Mouse (Mus musculus): ENCODE measurements around the gene Il18.

DNA sequence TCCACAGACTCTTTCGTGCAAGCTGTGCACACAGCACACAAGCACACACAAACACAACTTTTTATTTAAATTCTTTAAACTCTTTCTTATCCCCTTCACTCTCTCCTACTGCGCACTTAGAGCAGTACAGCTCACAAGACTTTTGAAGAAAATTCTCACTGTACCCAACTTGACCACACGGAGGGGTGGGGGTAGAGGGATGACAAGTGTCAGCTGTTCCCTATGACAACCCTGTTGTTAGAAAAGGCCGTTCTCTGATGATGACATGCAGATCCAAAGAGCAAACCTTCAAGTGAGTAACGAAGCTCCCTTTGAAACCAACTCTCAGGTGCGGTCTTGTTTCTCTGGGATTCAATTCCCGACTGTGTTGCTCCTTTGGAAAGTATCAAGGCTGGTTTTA, 26.8 kb upstream of the Il18 start:
- TF ChIP-seq NELFE (IDR thresholded peaks at IDR 0.05; ENCODE audit: low read depth, low read length) (no peak), CHD2 (IDR thresholded peaks at IDR 0.05; ENCODE audit: low read length) (no peak), POLR2A (IDR thresholded peaks at IDR 0.05; ENCODE audit: control insufficient read depth in 1 of 2, insufficient read depth in 1 of 2, low read depth in 1 of 2, low read length in 2 of 2, poor library complexity in 1 of 2) (no peak), MAZ (IDR thresholded peaks at IDR 0.05; ENCODE audit: low read depth, low read length) (no peak), CTCF (IDR thresholded peaks at IDR 0.05 in 2 of 3, conservative IDR thresholded peaks at IDR 0.05 in 1 of 3; ENCODE audit: control insufficient read depth in 1 of 3, insufficient read depth in 1 of 3, low read depth in 2 of 3, low read length in 3 of 3, poor library complexity in 1 of 3, severe bottlenecking in 1 of 3) (no peak), SIN3A (IDR thresholded peaks at IDR 0.05; ENCODE audit: low read length) (no peak), RCOR1 (IDR thresholded peaks at IDR 0.05; ENCODE audit: low read depth, low read length) (no peak), ZMIZ1 (IDR thresholded peaks at IDR 0.05; ENCODE audit: low read depth, low read length) (no peak), MAX (IDR thresholded peaks at IDR 0.05; ENCODE audit: low read length) (no peak), ELF1 (IDR thresholded peaks at IDR 0.05; ENCODE audit: low read depth, low read length) (no peak), EP300 (IDR thresholded peaks at IDR 0.05; ENCODE audit: low read depth in 1 of 2, low read length in 2 of 2) (no peak), NRF1 (IDR thresholded peaks at IDR 0.05; ENCODE audit: insufficient read depth, low read depth, low read length, poor library complexity, severe bottlenecking) (no peak), TCF12 (IDR thresholded peaks at IDR 0.05; ENCODE audit: low read depth, low read length) (no peak)

Measured in MEL (cell line).